Mouse (Mus musculus) adrenal gland, postnatal 14 days (tissue): ENCODE data around the gene Fkbp5. TPM values are rescaled to one million over a fixed set of nuclear protein-coding genes. Genes with fewer than 3 reads are reported as not detected.

Experiments
- microRNA-seq, 2 experiments: library from miRNA; unstranded; fragments of <30 nt; microRNA quantifications; one replicate each; pipeline ENCODE4 v1.2.0; 2021
- total RNA-seq: library from RNA; stranded (reverse); gene quantifications from 2 replicates; pipeline ENCODE4 v1.2.3, GENCODE M21; 2021

The Fkbp5 gene
- total RNA-seq, 1 experiment from 2014 or later = 73.0 TPM

Small RNA genes lying within 50 kb of the gene (microRNA-seq; reads per million reads assigned to microRNA genes)
- gene Gm25195 (0 reads per million in 2 experiments), gene Mir6969 (0 to 0.43 reads per million in 2 experiments)

Other genes with a start within 250 kb of the Fkbp5 start
- gene Fance, start 204.0 kb downstream of the Fkbp5 start, total RNA-seq = 20.5 and 29.6 TPM in 2 replicates
- gene Rpl10a, start 189.1 kb downstream of the Fkbp5 start, total RNA-seq = 814 and 958 TPM in 2 replicates
- gene Tead3, start 166.7 kb downstream of the Fkbp5 start, total RNA-seq = 10.6 and 11.4 TPM in 2 replicates
- gene Tulp1, start 152.3 kb downstream of the Fkbp5 start, total RNA-seq = 0.71 TPM in 1 of 2 replicates, not detected in the other
- not detected in 2 replicates for gene Armc12, start 13.3 kb upstream of the Fkbp5 start, total RNA-seq
- gene Clpsl2, start 31.9 kb upstream of the Fkbp5 start, total RNA-seq = not detected in 2 replicates
- gene Clps, start 43.2 kb upstream of the Fkbp5 start, total RNA-seq = not detected in 2 replicates
- gene Lhfpl5, start 58.1 kb upstream of the Fkbp5 start, total RNA-seq = 1.7 and 3.3 TPM in 2 replicates
- 57.1 and 69.7 TPM in 2 replicates for gene Srpk1, start 105.2 kb upstream of the Fkbp5 start, total RNA-seq
- 1.3 and 2.9 TPM in 2 replicates for gene Slc26a8, start 172.7 kb upstream of the Fkbp5 start, total RNA-seq
- 69.1 and 76.3 TPM in 2 replicates for gene Mapk14, start 173.8 kb upstream of the Fkbp5 start, total RNA-seq
- 1.2 and 2.0 TPM in 2 replicates for gene AC170998.1, start 208.6 kb upstream of the Fkbp5 start, total RNA-seq